Mouse (Mus musculus) limb, embryonic 10.5 days (tissue): ENCODE measurements around the gene Gdpd3. TPM values are rescaled to one million over a fixed set of nuclear protein-coding genes. Genes with fewer than 3 reads are reported as not detected.
"Not testable (repeated sequence)": the region's sequence is repeated elsewhere in the genome, so short reads cannot be mapped to it uniquely, and the experiment has no call there.

Experiments
- DNase-seq: peaks from one replicate; pipeline ENCODE4 v3.0.0-alpha.2; 2017; ENCODE audit warnings: low spot score
- H3K27ac ChIP-seq: fragments of 300-500 bp; sonication (generic); 2 replicates; pipeline ENCODE4 v1.5.1; 2016; ENCODE audit warnings: mild to moderate bottlenecking
- H3K27me3 ChIP-seq: fragments of 300-500 bp; sonication (generic); 2 replicates; pipeline ENCODE4 v1.6.1; 2016; ENCODE audit warnings: low read depth, mild to moderate bottlenecking; ENCODE audit not compliant: poor library complexity, severe bottlenecking
- H3K36me3 ChIP-seq: fragments of 300-500 bp; sonication (generic); 2 replicates; pipeline ENCODE4 v1.6.1; 2016; ENCODE audit warnings: mild to moderate bottlenecking, moderate library complexity
- H3K4me1 ChIP-seq: fragments of 300-500 bp; sonication (generic); 2 replicates; pipeline ENCODE4 v1.6.1; 2016
- H3K4me3 ChIP-seq: fragments of 300-500 bp; sonication (generic); 2 replicates; pipeline ENCODE4 v1.5.1; 2016; ENCODE audit warnings: mild to moderate bottlenecking, moderate library complexity
- H3K9me3 ChIP-seq: fragments of 300-500 bp; sonication (generic); replicated peaks from 2 replicates; pipeline ENCODE4 v1.6.1; 2016; ENCODE audit warnings: mild to moderate bottlenecking
- WGBS: fragments of 180-500 bp; shearing (Covaris S2); methylation state at CpG from one replicate; pipeline ENCODE4 v1.1.7; 2016; 5-methylcytosine and 5-hydroxymethylcytosine counted together
- polyA plus RNA-seq: library from polyadenylated mRNA; unstranded; fragments of >200 nt; fragmentation: Nextera tagmentation; extraction: Ambion mirVana; gene quantifications from 2 replicates; pipeline ENCODE4 v1.2.1, GENCODE M21; 2016

The Gdpd3 gene
- 0.83 and 1.5 TPM in 2 replicates for polyA plus RNA-seq

DNA sequence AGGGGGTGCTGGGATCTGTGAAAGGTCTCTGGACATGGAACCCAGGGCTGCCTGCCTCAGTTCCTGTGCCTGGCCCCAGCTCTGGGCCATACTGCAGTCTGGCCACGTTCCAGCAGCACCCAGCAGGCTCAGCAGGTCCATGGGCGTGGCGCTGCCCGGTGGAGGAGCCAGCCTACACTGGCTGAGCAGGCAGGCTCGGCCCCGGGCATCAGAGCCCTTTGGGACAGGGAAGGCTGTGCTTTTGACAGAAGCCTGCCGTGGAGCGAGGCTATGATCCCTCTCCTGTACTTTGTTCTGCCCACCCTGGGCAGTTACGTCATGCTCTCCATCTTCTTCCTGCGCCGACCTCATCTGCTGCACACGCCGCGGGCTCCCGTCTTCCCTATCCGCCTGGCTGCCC lies at the start of gene Gdpd3:
Gdpd3 (plus strand) TSS at position 134 of the 400 bp plus-strand sequence.
- H3K27me3 ChIP-seq = no peaks in the 10 kb centered on the region
- H3K36me3 ChIP-seq = peaks cover 96% of the 10 kb centered on the region
- 92% methylated on average over 16 of the region's 16 CpGs for WGBS
- no peak for DNase-seq
- peaks cover 19% of the 10 kb centered on the region for H3K4me1 ChIP-seq
- no peak within 1 kb of the TSS for H3K27ac ChIP-seq
- no peak within 1 kb of the TSS for H3K4me3 ChIP-seq
- H3K9me3 ChIP-seq = no peaks in the 10 kb centered on the region

- no peaks in the 10 kb centered on the region for H3K4me1 ChIP-seq
- no peaks in the 10 kb centered on the region for H3K36me3 ChIP-seq
- DNase-seq = no peak
- 0 out of 2 replicates have a peak, but pooled peaks cover 2% of the 10 kb centered on the region for H3K27me3 ChIP-seq
- no peak overlapping the region for H3K4me3 ChIP-seq
- WGBS = 93% methylated on average over 3 of the region's 3 CpGs
- H3K27ac ChIP-seq = no peak overlapping the region
- H3K9me3 ChIP-seq = no peaks in the 10 kb centered on the region
These were observed 48.6 kb upstream of the Gdpd3 start for GRCm38 (mm10) chr7:126717566-126717965.

GRCm38 (mm10) chr7:126718787-126719337 lies 47.3 kb upstream of the Gdpd3 start:
- Histone ChIP-seq H3K27me3 (no peaks in the 10 kb centered on the region), H3K36me3 (no peaks in the 10 kb centered on the region), H3K4me1 (no peaks in the 10 kb centered on the region), H3K9me3 (no peaks in the 10 kb centered on the region), H3K4me3 (no peak overlapping the region), H3K27ac (no peak overlapping the region)
- no peak for DNase-seq
- WGBS = 94% methylated on average over 5 of the region's 5 CpGs

DNA sequence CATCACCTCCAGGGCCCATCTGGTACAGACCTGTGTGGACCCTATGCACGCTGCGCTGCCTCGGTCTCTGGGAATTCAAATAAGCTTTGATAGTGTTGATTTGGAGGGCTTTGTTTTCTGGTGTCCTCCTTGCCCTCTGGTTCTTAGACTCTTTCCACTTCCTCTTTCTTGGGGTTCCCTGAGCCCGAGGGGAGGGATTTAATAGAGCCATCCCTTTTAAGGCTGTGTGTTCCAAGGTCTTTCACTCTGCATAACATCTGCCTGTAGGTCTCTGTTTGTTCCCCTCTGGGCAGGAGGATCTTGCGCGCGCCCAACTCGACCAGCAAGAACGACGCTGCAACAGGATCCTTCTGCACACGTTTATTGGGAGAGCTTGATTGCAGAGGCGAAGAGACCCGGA lies 44.5 kb upstream of the Gdpd3 start:
- Histone ChIP-seq H3K4me3 (no peak overlapping the region), H3K27me3 (no peaks in the 10 kb centered on the region), H3K9me3 (no peaks in the 10 kb centered on the region), H3K4me1 (no peaks in the 10 kb centered on the region), H3K27ac (no peak overlapping the region), H3K36me3 (no peaks in the 10 kb centered on the region)
- WGBS = 92% methylated on average over 13 of the region's 13 CpGs
- no peak for DNase-seq

GRCm38 (mm10) chr7:126725077-126725476 lies 41.1 kb upstream of the Gdpd3 start:
- DNase-seq = no peak
- no peak overlapping the region for H3K4me3 ChIP-seq
- no peaks in the 10 kb centered on the region for H3K4me1 ChIP-seq
- H3K27me3 ChIP-seq = no peaks in the 10 kb centered on the region
- H3K36me3 ChIP-seq = no peaks in the 10 kb centered on the region
- no peak overlapping the region for H3K27ac ChIP-seq
- no peaks in the 10 kb centered on the region for H3K9me3 ChIP-seq
- WGBS = 85% methylated on average over 3 of the region's 3 CpGs

DNA sequence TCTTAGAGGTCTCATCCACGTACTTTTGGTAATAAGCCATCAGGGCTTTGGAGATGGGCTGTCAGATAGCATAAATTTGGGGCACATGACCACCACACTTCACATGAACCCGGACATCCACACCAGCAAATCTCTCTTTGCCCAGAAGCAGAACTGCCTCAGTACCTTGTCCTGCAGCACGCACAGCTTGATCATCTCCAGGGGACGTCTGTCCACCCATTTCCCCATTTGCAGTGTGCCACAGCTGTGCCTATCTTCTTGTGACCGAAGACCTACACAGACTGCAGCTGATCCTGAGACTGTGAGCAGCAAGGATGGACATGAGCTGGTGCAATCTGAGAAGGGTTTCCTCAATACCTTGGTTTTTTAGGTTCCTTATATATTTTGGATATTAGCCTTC lies 40.5 kb upstream of the Gdpd3 start:
- Histone ChIP-seq H3K4me3 (no peak overlapping the region), H3K9me3 (no peaks in the 10 kb centered on the region), H3K4me1 (no peaks in the 10 kb centered on the region), H3K36me3 (no peaks in the 10 kb centered on the region), H3K27me3 (no peaks in the 10 kb centered on the region), H3K27ac (no peak overlapping the region)
- no peak for DNase-seq
- 86% methylated on average over 5 of the region's 5 CpGs for WGBS

GRCm38 (mm10) chr7:126730256-126730789 lies 35.8 kb upstream of the Gdpd3 start:
- not testable (repeated sequence) for H3K36me3 ChIP-seq, H3K27me3 ChIP-seq, H3K4me1 ChIP-seq, H3K9me3 ChIP-seq, H3K27ac ChIP-seq, DNase-seq, H3K4me3 ChIP-seq
- WGBS = 89% methylated on average over 4 of the region's 4 CpGs

- no peak overlapping the region for H3K4me3 ChIP-seq
- H3K27ac ChIP-seq = no peak overlapping the region
- DNase-seq = no peak
- no peaks in the 10 kb centered on the region for H3K4me1 ChIP-seq
- H3K36me3 ChIP-seq = no peaks in the 10 kb centered on the region
- WGBS = 85% methylated on average over 8 of the region's 8 CpGs
- no peaks in the 10 kb centered on the region for H3K9me3 ChIP-seq
- no peaks in the 10 kb centered on the region for H3K27me3 ChIP-seq
These were observed 30.0 kb upstream of the Gdpd3 start for GRCm38 (mm10) chr7:126736122-126736521.

DNA sequence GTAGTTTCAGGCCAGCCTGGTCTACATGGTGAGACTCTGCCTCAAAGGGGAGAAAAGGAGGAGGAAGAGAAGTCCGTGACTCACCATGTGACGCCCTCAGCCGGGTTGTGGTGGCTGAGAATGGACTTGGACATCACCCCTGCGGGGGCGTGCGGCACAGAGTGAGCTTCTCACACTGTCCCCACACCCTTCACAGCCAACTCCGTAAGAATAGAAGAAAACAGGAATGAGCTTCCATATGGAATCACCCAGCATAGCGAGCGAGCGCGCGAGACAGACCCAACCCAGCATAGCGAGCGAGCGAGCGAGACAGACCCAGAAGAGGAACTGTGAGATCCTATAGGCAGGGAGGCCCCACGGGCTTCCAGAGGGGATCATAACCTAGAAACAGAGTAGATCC lies 26.6 kb upstream of the Gdpd3 start:
- Histone ChIP-seq H3K27me3 (no peaks in the 10 kb centered on the region), H3K4me3 (no peak overlapping the region), H3K36me3 (no peaks in the 10 kb centered on the region), H3K4me1 (no peaks in the 10 kb centered on the region), H3K9me3 (no peaks in the 10 kb centered on the region), H3K27ac (no peak overlapping the region)
- DNase-seq = no peak
- 89% methylated on average over 17 of the region's 17 CpGs for WGBS

GRCm38 (mm10) chr7:126740132-126740735 lies 25.9 kb upstream of the Gdpd3 start:
- Histone ChIP-seq H3K36me3 (no peaks in the 10 kb centered on the region), H3K27ac (no peak overlapping the region), H3K9me3 (no peaks in the 10 kb centered on the region), H3K4me3 (no peak overlapping the region), H3K4me1 (no peaks in the 10 kb centered on the region), H3K27me3 (no peaks in the 10 kb centered on the region)
- DNase-seq = no peak
- WGBS = 88% methylated on average over 13 of the region's 13 CpGs

DNA sequence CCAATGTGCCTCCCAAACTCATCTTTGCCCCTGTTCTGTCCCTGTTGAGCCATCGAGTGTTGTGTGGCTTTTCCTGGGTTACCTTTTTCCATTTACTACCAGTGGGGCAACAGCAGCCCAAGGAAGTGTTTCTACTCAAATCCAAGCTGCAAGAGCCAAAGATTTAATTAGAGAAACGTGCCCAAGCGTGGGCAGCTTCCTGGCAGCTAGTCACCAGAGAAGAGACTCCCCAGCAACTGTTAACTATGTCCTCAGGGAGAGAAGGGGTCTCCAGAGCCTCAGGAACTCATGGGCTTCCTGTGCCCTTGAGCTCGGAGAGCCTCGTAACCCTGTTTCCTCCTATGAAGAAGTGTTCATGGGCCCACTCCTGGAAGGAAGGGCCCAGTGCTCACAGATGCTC lies 25.2 kb upstream of the Gdpd3 start:
- no peak for DNase-seq
- Histone ChIP-seq H3K9me3 (no peaks in the 10 kb centered on the region), H3K27me3 (no peaks in the 10 kb centered on the region), H3K4me3 (no peak overlapping the region), H3K36me3 (no peaks in the 10 kb centered on the region), H3K27ac (no peak overlapping the region), H3K4me1 (no peaks in the 10 kb centered on the region)
- 90% methylated on average over 5 of the region's 5 CpGs for WGBS

DNA sequence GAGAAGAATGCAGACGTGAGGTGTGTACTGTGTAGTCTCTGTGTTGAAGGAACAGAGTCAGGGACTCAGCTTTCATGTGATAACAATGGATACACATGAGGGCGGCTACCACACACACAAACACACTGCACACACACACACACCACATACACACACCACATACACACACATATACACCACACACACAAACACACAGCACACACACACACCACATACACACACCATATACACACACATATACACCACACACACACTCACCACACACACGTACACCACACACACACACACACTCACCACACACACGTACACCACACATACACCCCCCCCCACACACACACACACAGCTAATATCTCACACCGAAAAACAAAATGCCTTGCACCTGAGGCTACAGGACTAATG lies 24.7 kb upstream of the Gdpd3 start:
- 91% methylated on average over 5 of the region's 5 CpGs for WGBS
- no peaks in the 10 kb centered on the region for H3K36me3 ChIP-seq
- H3K4me1 ChIP-seq = peaks cover 2% of the 10 kb centered on the region; the same call in 1 of the 2 replicates
- no peak for DNase-seq
- no peaks in the 10 kb centered on the region for H3K9me3 ChIP-seq
- no peak overlapping the region for H3K27ac ChIP-seq
- H3K27me3 ChIP-seq = no peaks in the 10 kb centered on the region
- no peak overlapping the region for H3K4me3 ChIP-seq

- Histone ChIP-seq H3K36me3 (no peaks in the 10 kb centered on the region), H3K9me3 (no peaks in the 10 kb centered on the region), H3K4me1 (peaks cover 6% of the 10 kb centered on the region), H3K4me3 (no peak overlapping the region), H3K27ac (no peak overlapping the region), H3K27me3 (no peaks in the 10 kb centered on the region)
- DNase-seq = no peak
- 94% methylated on average over 13 of the region's 13 CpGs for WGBS
These were observed 24.1 kb upstream of the Gdpd3 start for GRCm38 (mm10) chr7:126741964-126742482.
